25 mouse cellular contexts compared by ENCODE assay signal in the genomic region with DNA sequence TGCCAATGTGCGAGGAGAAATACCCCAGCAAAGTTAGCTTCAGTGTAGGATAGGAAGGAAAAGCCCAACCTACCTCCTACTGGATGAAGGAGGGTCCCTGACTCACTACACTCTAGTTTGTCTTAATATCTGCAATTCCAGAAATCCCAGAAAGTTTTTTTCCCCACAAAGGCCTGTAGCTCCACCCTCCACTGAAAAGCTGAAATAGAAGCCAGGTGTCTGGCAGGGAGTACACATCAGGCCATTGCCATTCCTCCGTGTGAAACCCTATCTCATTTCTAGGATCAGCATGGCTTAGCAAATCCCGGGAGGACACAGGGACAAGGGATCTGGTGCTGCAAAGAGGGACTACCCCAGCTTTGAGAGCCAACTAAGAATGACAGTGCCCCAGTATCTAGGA. TPM values are rescaled to one million over a fixed set of nuclear protein-coding genes. Genes with fewer than 3 reads are reported as not detected.
DNase-seq lines count a peak whose midpoint lies in the region; ATAC-seq and TF ChIP-seq lines count a peak whose summit lies in the region.
"Had no signal": no experiment of that assay in that cellular context is flagged by ENCODE, and none has a peak within 500 bp of the region (broad histone marks: within the 10 kb centered on the region; RNA-seq: fewer than 3 reads in every experiment).

No protein-coding gene starts in this region.

- H3K4me1 ChIP-seq in embryonic facial prominence, embryonic 11.5 days (ENCODE audit: control insufficient read depth, insufficient read depth, low read length) = no peaks in the 10 kb centered on the region
- H3K4me1 ChIP-seq in embryonic facial prominence, embryonic 10.5 days = peaks cover 30% of the 10 kb centered on the region
- peaks cover 15% of the 10 kb centered on the region for H3K4me1 ChIP-seq in limb, embryonic 12.5 days (replicated peaks)
- peaks cover 11% of the 10 kb centered on the region; the same call in 1 of the 2 replicates for H3K4me1 ChIP-seq in limb, embryonic 10.5 days
- H3K4me1 ChIP-seq in embryonic fibroblast, embryonic 13.5 days (ENCODE audit: control insufficient read depth, insufficient read depth, low read length) = no peaks in the 10 kb centered on the region; the same call in 1 of the 2 replicates
- H3K4me1 ChIP-seq in heart, adult 2 months (ENCODE audit: control insufficient read depth, insufficient read depth, low read length) = peaks cover 11% of the 10 kb centered on the region

- H3K36me3 ChIP-seq in embryonic facial prominence, embryonic 11.5 days (replicated peaks; ENCODE audit: control insufficient read depth, insufficient read depth, low read depth, low read length) = no peaks in the 10 kb centered on the region
- no peaks in the 10 kb centered on the region for H3K36me3 ChIP-seq in embryonic facial prominence, embryonic 10.5 days (replicated peaks)
- no peaks in the 10 kb centered on the region for H3K36me3 ChIP-seq in limb, embryonic 12.5 days
- H3K36me3 ChIP-seq in limb, embryonic 10.5 days = no peaks in the 10 kb centered on the region
- H3K36me3 ChIP-seq in heart, adult 2 months (ENCODE audit: control insufficient read depth, insufficient read depth, low read length) = no peaks in the 10 kb centered on the region; the same call in 1 of the 2 replicates
- H3K36me3 ChIP-seq: embryonic facial prominence, embryonic 12.5 days; forebrain, embryonic 15.5 days; liver, embryonic 13.5 days had no signal

- DNase-seq in embryonic facial prominence, embryonic 11.5 days (ENCODE audit: low spot score) = peak; percentile 57
- DNase-seq in embryonic facial prominence, embryonic 10.5 days (ENCODE audit: low spot score) = no peak
- no peak for DNase-seq in limb, embryonic 10.5 days (ENCODE audit: low spot score)
- no peak for DNase-seq in heart, adult 2 months
- no peak for DNase-seq in frontal cortex, adult 2 months (ENCODE audit: extremely low spot score in 1 of 2, low spot score in 1 of 2)
- no peak for DNase-seq in lung, postnatal 25 days (ENCODE audit: low spot score)
- DNase-seq: cerebellum, adult 8-10 months; cerebellum, postnatal 25 days; kidney, adult 9 months; kidney, postnatal 10 days; layer of hippocampus, postnatal 36 days; left cerebral cortex, postnatal 4 days; liver, embryonic 13.5 days; lung, adult 18-20 months; midbrain, embryonic 14.5 days; thymus, postnatal 14 days had no signal

- H3K79me2 ChIP-seq in heart, adult 2 months (replicated peaks; ENCODE audit: control insufficient read depth, insufficient read depth, low read length) = no peaks in the 10 kb centered on the region

- intact Hi-C loops in heart, adult 2 months (cut with DNase I) = no loop called here

- no peak for TF ChIP-seq POLR2A in embryonic fibroblast, embryonic 13.5 days (IDR thresholded peaks at IDR 0.05; ENCODE audit: low read depth, low read length)
- TF ChIP-seq POLR2A in heart, adult 2 months (IDR thresholded peaks at IDR 0.05; ENCODE audit: insufficient read depth, low read depth, low read length) = no peak

- H3K4me3 ChIP-seq in embryonic facial prominence, embryonic 11.5 days (ENCODE audit: low read depth, low read length) = no peak overlapping the region
- H3K4me3 ChIP-seq in embryonic facial prominence, embryonic 10.5 days = no peak overlapping the region
- no peak overlapping the region for H3K4me3 ChIP-seq in limb, embryonic 12.5 days (replicated peaks)
- no peak overlapping the region for H3K4me3 ChIP-seq in limb, embryonic 10.5 days
- H3K4me3 ChIP-seq in embryonic fibroblast, embryonic 13.5 days (ENCODE audit: insufficient read depth, low read length) = no peak overlapping the region
- no peak overlapping the region for H3K4me3 ChIP-seq in heart, adult 2 months
- H3K4me3 ChIP-seq: embryonic facial prominence, embryonic 12.5 days; forebrain, embryonic 15.5 days; liver, embryonic 13.5 days had no signal

- WGBS in embryonic facial prominence, embryonic 11.5 days = 47% methylated on average over 3 of the region's 3 CpGs
- 58% methylated on average over 3 of the region's 3 CpGs for WGBS in embryonic facial prominence, embryonic 10.5 days
- WGBS in limb, embryonic 12.5 days = 47% methylated on average over 3 of the region's 3 CpGs
- 62% methylated on average over 3 of the region's 3 CpGs for WGBS in limb, embryonic 10.5 days
- WGBS in heart, adult 2 months = 47% methylated on average over 3 of the region's 3 CpGs

- TF ChIP-seq CTCF in embryonic fibroblast, embryonic 13.5 days (IDR thresholded peaks at IDR 0.05; ENCODE audit: borderline replicate concordance, insufficient read depth, low read length) = no peak
- no peak for TF ChIP-seq CTCF in heart, adult 2 months (IDR thresholded peaks at IDR 0.05)

- H3K9ac ChIP-seq in embryonic facial prominence, embryonic 11.5 days (replicated peaks; ENCODE audit: low read length) = no peak overlapping the region
- H3K9ac ChIP-seq in limb, embryonic 12.5 days (replicated peaks) = no peak overlapping the region
- no peak overlapping the region for H3K9ac ChIP-seq in heart, adult 2 months (ENCODE audit: low read depth, low read length)
- H3K9ac ChIP-seq: embryonic facial prominence, embryonic 12.5 days; forebrain, embryonic 15.5 days; liver, embryonic 13.5 days had no signal

- no peaks in the 10 kb centered on the region for H3K27me3 ChIP-seq in embryonic facial prominence, embryonic 11.5 days (ENCODE audit: control insufficient read depth, insufficient read depth, low read length)
- no peaks in the 10 kb centered on the region for H3K27me3 ChIP-seq in embryonic facial prominence, embryonic 10.5 days (replicated peaks; ENCODE audit: low read depth, poor library complexity, severe bottlenecking)
- H3K27me3 ChIP-seq in limb, embryonic 12.5 days = no peaks in the 10 kb centered on the region
- no peaks in the 10 kb centered on the region for H3K27me3 ChIP-seq in limb, embryonic 10.5 days (ENCODE audit: low read depth, poor library complexity, severe bottlenecking)
- H3K27me3 ChIP-seq in heart, adult 2 months (ENCODE audit: control insufficient read depth, insufficient read depth, low read length) = no peaks in the 10 kb centered on the region
- H3K27me3 ChIP-seq: embryonic facial prominence, embryonic 12.5 days; forebrain, embryonic 15.5 days; liver, embryonic 13.5 days had no signal

- no peak overlapping the region for H3K27ac ChIP-seq in embryonic facial prominence, embryonic 11.5 days (replicated peaks; ENCODE audit: low read depth, low read length)
- H3K27ac ChIP-seq in embryonic facial prominence, embryonic 10.5 days (replicated peaks) = no peak overlapping the region
- 0 out of 2 replicates have a peak overlapping the region, but pooled peaks have one; percentile 17 for H3K27ac ChIP-seq in limb, embryonic 12.5 days
- no peak overlapping the region; the same call in 1 of the 2 replicates for H3K27ac ChIP-seq in limb, embryonic 10.5 days
- H3K27ac ChIP-seq in embryonic fibroblast, embryonic 13.5 days (ENCODE audit: insufficient read depth, low read length) = peak overlapping the region; percentile 36; the same call in 1 of the 2 replicates
- no peak overlapping the region for H3K27ac ChIP-seq in heart, adult 2 months
- H3K27ac ChIP-seq: embryonic facial prominence, embryonic 12.5 days; forebrain, embryonic 15.5 days; liver, embryonic 13.5 days had no signal

- H3K4me2 ChIP-seq in embryonic facial prominence, embryonic 11.5 days (ENCODE audit: low read depth, low read length) = no peak overlapping the region
- H3K4me2 ChIP-seq in limb, embryonic 12.5 days = no peak overlapping the region
- H3K4me2 ChIP-seq: embryonic facial prominence, embryonic 12.5 days; forebrain, embryonic 15.5 days; liver, embryonic 13.5 days had no signal

- no peaks in the 10 kb centered on the region for H3K9me3 ChIP-seq in embryonic facial prominence, embryonic 11.5 days (replicated peaks; ENCODE audit: control insufficient read depth, low read length)
- H3K9me3 ChIP-seq in embryonic facial prominence, embryonic 10.5 days = no peaks in the 10 kb centered on the region
- no peaks in the 10 kb centered on the region for H3K9me3 ChIP-seq in limb, embryonic 12.5 days
- H3K9me3 ChIP-seq in limb, embryonic 10.5 days (replicated peaks) = no peaks in the 10 kb centered on the region
- H3K9me3 ChIP-seq: embryonic facial prominence, embryonic 12.5 days; forebrain, embryonic 15.5 days; liver, embryonic 13.5 days had no signal

- no peak for ATAC-seq in embryonic facial prominence, embryonic 11.5 days (replicated peaks; ENCODE audit: insufficient number of reproducible peaks, low FRiP score, low TSS enrichment, low read depth)
- 0 out of 2 replicates have a peak, but pooled peaks have one; percentile 21 for ATAC-seq in limb, embryonic 12.5 days (ENCODE audit: insufficient number of reproducible peaks, insufficient read depth, low FRiP score, low TSS enrichment, low read depth)
- ATAC-seq: forebrain, embryonic 15.5 days; hindbrain, embryonic 16.5 days; intestine, embryonic 16.5 days; lung, postnatal 0 days had no signal

- TF ChIP-seq EP300 in heart, adult 2 months (IDR thresholded peaks at IDR 0.05; ENCODE audit: insufficient read depth, low read depth, low read length) = no peak

RNA-seq across cellular contexts. Expression of a gene that starts 44.7 kb away (rescaled TPM):
- 0.36 and 0.65 TPM in 2 replicates for polyA plus RNA-seq in embryonic facial prominence, embryonic 11.5 days (2014; fragmentation: Nextera tagmentation; extraction: Ambion mirVana)
- 0.23 and 0.55 TPM in 2 replicates for polyA plus RNA-seq in embryonic facial prominence, embryonic 10.5 days (2016; fragmentation: Nextera tagmentation; extraction: Ambion mirVana)
- 0.40 and 0.41 TPM in 2 replicates for polyA plus RNA-seq in limb, embryonic 12.5 days (2016; fragmentation: Nextera tagmentation; extraction: Ambion mirVana)
- polyA plus RNA-seq in limb, embryonic 10.5 days (2016; fragmentation: Nextera tagmentation; extraction: Ambion mirVana) = 0.24 and 0.43 TPM in 2 replicates
- polyA plus RNA-seq in embryonic fibroblast, embryonic 13.5 days (2011; ENCODE audit: insufficient read length, low read depth, missing spikeins) = 0.26 TPM in 1 of 2 replicates, not detected in the other
- under 1 TPM; 0.34 to 0.59 TPM for total RNA-seq in heart, adult 2 months (2021)
- polyA plus RNA-seq in heart, adult 2 months (2012; rRNA removed) = 0.06 and 0.12 TPM in 2 replicates
- polyA plus RNA-seq in frontal cortex, adult 2 months (2012; rRNA removed) = 0.04 and 0.13 TPM in 2 replicates
- total RNA-seq: MEL; monocyte, adult 5-6 weeks had no signal

RNA-seq across cellular contexts. Expression of a gene that starts 55.8 kb away (rescaled TPM):
- polyA plus RNA-seq in embryonic facial prominence, embryonic 11.5 days (2014; fragmentation: Nextera tagmentation; extraction: Ambion mirVana) = 28.7 and 31.2 TPM in 2 replicates
- polyA plus RNA-seq in embryonic facial prominence, embryonic 10.5 days (2016; fragmentation: Nextera tagmentation; extraction: Ambion mirVana) = 13.1 and 19.3 TPM in 2 replicates
- 30.8 and 32.3 TPM in 2 replicates for polyA plus RNA-seq in limb, embryonic 12.5 days (2016; fragmentation: Nextera tagmentation; extraction: Ambion mirVana)
- polyA plus RNA-seq in limb, embryonic 10.5 days (2016; fragmentation: Nextera tagmentation; extraction: Ambion mirVana) = 10.5 and 16.1 TPM in 2 replicates
- 622 and 637 TPM in 2 replicates for polyA plus RNA-seq in embryonic fibroblast, embryonic 13.5 days (2011; ENCODE audit: insufficient read length, low read depth, missing spikeins)
- 10 to 100 TPM; 23.4 to 26.9 TPM for total RNA-seq in heart, adult 2 months (2021)
- 40.4 and 60.4 TPM in 2 replicates for polyA plus RNA-seq in heart, adult 2 months (2012; rRNA removed)
- 4.2 and 7.3 TPM in 2 replicates for polyA plus RNA-seq in frontal cortex, adult 2 months (2012; rRNA removed)
- total RNA-seq: MEL; monocyte, adult 5-6 weeks had no signal

Comparison
In these comparisons a context has a peak if more than half of its experiments do, and no peak if none do; other contexts are left out.
1. H3K27ac ChIP-seq: peak in limb, embryonic 12.5 days (single experiment) and embryonic fibroblast, embryonic 13.5 days (single experiment); none in embryonic facial prominence, embryonic 11.5 days (single experiment), embryonic facial prominence, embryonic 10.5 days (single experiment), limb, embryonic 10.5 days (single experiment) and heart, adult 2 months (single experiment).
2. RNA of a gene that starts 55.8 kb away (polyA plus RNA-seq): 622 to 637 TPM in embryonic fibroblast, embryonic 13.5 days; 40.4 to 60.4 TPM in heart, adult 2 months, 28.7 to 31.2 TPM in embryonic facial prominence, embryonic 11.5 days, 30.8 to 32.3 TPM in limb, embryonic 12.5 days, 13.1 to 19.3 TPM in embryonic facial prominence, embryonic 10.5 days, 10.5 to 16.1 TPM in limb, embryonic 10.5 days and 4.2 to 7.3 TPM in frontal cortex, adult 2 months; every median in the first group is over 10 times any median in the second.